Mouse (Mus musculus) forebrain, embryonic 14.5 days (tissue): ENCODE measurements around the gene Hormad2. TPM values are rescaled to one million over a fixed set of nuclear protein-coding genes. Genes with fewer than 3 reads are reported as not detected.

Experiments
- ATAC-seq: fragments of 200-750 bp; cut with Nextera tagmentation; 2 replicates; pipeline ENCODE4 v1.8.0; 2017; ENCODE audit warnings: mild to moderate bottlenecking, moderate library complexity
- DNase-seq: peaks from one replicate; pipeline ENCODE4 v3.0.0-alpha.2; 2015; ENCODE audit warnings: low spot score
- H3K27ac ChIP-seq: fragments of 300-500 bp; sonication (generic); 2 replicates; pipeline ENCODE4 v1.5.1; 2014; ENCODE audit warnings: low read depth, mild to moderate bottlenecking, control low read depth, low read length, moderate library complexity
- H3K27me3 ChIP-seq: fragments of 300-500 bp; sonication (generic); replicated peaks from 2 replicates; pipeline ENCODE4 v1.6.1; 2014; ENCODE audit warnings: low read length, control low read depth, mixed read lengths; ENCODE audit not compliant: control insufficient read depth, insufficient read depth
- H3K36me3 ChIP-seq: fragments of 300-500 bp; sonication (generic); 2 replicates; pipeline ENCODE4 v1.6.1; 2014; ENCODE audit warnings: low read length, control low read depth; ENCODE audit not compliant: control insufficient read depth, insufficient read depth
- H3K4me1 ChIP-seq: fragments of 300-500 bp; sonication (generic); 2 replicates; pipeline ENCODE4 v1.6.1; 2014; ENCODE audit warnings: antibody characterized with exemption, low read length, control low read depth; ENCODE audit not compliant: control insufficient read depth, insufficient read depth
- H3K4me2 ChIP-seq: fragments of 300-500 bp; sonication (generic); 2 replicates; pipeline ENCODE4 v1.6.1; 2014; ENCODE audit warnings: mild to moderate bottlenecking, control low read depth, low read length
- H3K4me3 ChIP-seq: fragments of 300-500 bp; sonication (generic); 2 replicates; pipeline ENCODE4 v1.5.1; 2014; ENCODE audit warnings: low read depth, low read length, control low read depth
- H3K9ac ChIP-seq: fragments of 300-500 bp; sonication (generic); 2 replicates; pipeline ENCODE4 v1.6.1; 2014; ENCODE audit warnings: mild to moderate bottlenecking, low read length, control low read depth, moderate library complexity
- H3K9me3 ChIP-seq: fragments of 300-500 bp; sonication (generic); replicated peaks from 2 replicates; pipeline ENCODE4 v1.6.1; 2016; ENCODE audit warnings: low read length, control low read depth, mixed read lengths; ENCODE audit not compliant: control insufficient read depth
- WGBS: fragments of 180-500 bp; shearing (Covaris S2); extraction: QIAGEN DNeasy Blood & Tissue Kit; methylation state at CpG from one replicate; pipeline ENCODE4 v1.1.7; 2014; 5-methylcytosine and 5-hydroxymethylcytosine counted together
- polyA plus RNA-seq: library from polyadenylated mRNA; unstranded; fragments of >200 nt; fragmentation: Nextera tagmentation; extraction: Ambion mirVana; gene quantifications from 2 replicates; pipeline ENCODE4 v1.2.1, GENCODE M21; 2014

Hormad2 gene
- polyA plus RNA-seq, 1 experiment from 2014 or later = 0.09 TPM

GRCm38 (mm10) chr11:4319212-4319955 is 121.5 kb downstream of the Hormad2 start:
- Histone ChIP-seq H3K4me2 (no peak overlapping the region), H3K36me3 (no peaks in the 10 kb centered on the region), H3K27me3 (no peaks in the 10 kb centered on the region), H3K27ac (no peak overlapping the region), H3K9ac (no peak overlapping the region), H3K4me3 (no peak overlapping the region), H3K4me1 (no peaks in the 10 kb centered on the region), H3K9me3 (no peaks in the 10 kb centered on the region)
- ATAC-seq (no peak), DNase-seq (no peak)
- WGBS = 90% methylated on average over 14 of the region's 14 CpGs

DNA sequence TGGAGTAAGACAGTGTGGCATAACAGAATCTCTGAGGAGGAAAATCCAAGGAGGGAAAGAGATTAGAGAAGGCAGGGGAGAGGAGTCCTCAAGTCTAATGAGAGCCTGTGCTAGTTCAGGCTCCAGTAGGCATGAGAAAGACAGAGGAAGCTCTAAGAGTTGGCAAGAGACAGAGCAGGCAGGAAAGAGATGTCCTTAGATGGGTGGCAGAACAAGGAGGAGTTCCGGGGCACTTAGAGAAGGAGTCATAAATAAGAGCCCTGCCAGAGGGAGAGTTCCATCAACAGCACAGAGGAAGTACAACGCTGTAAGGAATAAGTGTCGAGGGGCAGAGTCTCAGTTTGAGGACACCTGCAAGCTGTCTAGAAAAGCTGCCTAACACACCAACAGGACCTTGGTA is 122.9 kb downstream of the Hormad2 start:
- no peaks in the 10 kb centered on the region for H3K27me3 ChIP-seq
- 91% methylated on average over 3 of the region's 3 CpGs for WGBS
- no peak overlapping the region for H3K9ac ChIP-seq

DNA sequence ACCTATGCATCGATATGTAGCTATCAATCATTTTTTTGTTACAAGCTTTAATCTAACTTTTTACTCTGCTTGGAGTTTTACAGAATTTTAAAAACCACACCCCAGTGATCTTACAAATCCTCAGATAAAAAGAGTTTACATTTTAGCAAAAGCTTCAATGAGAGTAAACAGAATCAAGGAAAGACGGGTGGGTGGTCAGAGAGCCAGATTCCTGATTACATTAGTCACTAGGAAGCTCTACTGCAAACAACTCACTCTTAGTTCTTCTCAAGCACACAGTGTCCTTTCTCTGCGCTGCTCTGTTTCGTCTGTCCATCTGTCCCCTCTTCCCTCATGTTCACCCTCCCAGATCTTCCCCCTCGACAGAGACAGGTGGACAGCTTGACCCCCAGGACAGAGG is 123.6 kb downstream of the Hormad2 start:
- DNase-seq = no peak
- no peak for ATAC-seq
- H3K27ac ChIP-seq = no peak overlapping the region

More for the DNA sequence above, 122.9 kb downstream of the Hormad2 start:
- Histone ChIP-seq H3K4me2 (no peak overlapping the region), H3K4me3 (no peak overlapping the region), H3K27ac (no peak overlapping the region), H3K9me3 (no peaks in the 10 kb centered on the region), H3K36me3 (no peaks in the 10 kb centered on the region), H3K4me1 (no peaks in the 10 kb centered on the region)
- ATAC-seq (no peak), DNase-seq (no peak)

DNA sequence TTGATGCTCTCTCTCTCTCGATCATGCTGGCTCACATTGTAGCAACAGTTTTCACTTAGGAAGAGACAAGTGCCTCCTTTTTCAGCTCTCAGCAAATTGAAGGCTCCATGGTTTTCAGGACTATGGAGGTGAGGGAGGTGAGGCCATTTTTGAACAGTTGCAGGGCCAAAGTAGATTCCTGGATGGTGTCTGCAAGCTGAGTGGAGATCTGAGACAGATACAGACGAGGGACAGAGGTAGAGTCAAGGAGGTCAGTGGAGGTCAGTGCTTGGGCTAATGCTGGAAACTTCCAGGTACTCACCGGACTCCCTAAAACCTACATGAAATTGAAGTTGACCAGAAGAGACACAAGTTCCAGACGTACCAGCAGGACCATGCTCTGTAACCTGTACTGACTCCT is 128.7 kb downstream of the Hormad2 start:
- ATAC-seq = no peak
- no peak overlapping the region for H3K9ac ChIP-seq
- no peak overlapping the region for H3K4me3 ChIP-seq
- H3K27me3 ChIP-seq = no peaks in the 10 kb centered on the region
- no peaks in the 10 kb centered on the region for H3K36me3 ChIP-seq
- no peak overlapping the region for H3K27ac ChIP-seq
- H3K4me1 ChIP-seq = no peaks in the 10 kb centered on the region
- no peak for DNase-seq
- no peak overlapping the region for H3K4me2 ChIP-seq
- no peaks in the 10 kb centered on the region for H3K9me3 ChIP-seq
- 81% methylated on average over 4 of the region's 4 CpGs for WGBS

More for the DNA sequence above, 123.6 kb downstream of the Hormad2 start:
- H3K4me3 ChIP-seq = no peak overlapping the region
- 78% methylated on average over 5 of the region's 5 CpGs for WGBS
- no peaks in the 10 kb centered on the region for H3K27me3 ChIP-seq
- H3K9ac ChIP-seq = no peak overlapping the region
- no peaks in the 10 kb centered on the region for H3K9me3 ChIP-seq
- no peak overlapping the region for H3K4me2 ChIP-seq
- no peaks in the 10 kb centered on the region for H3K36me3 ChIP-seq
- no peaks in the 10 kb centered on the region for H3K4me1 ChIP-seq

DNA sequence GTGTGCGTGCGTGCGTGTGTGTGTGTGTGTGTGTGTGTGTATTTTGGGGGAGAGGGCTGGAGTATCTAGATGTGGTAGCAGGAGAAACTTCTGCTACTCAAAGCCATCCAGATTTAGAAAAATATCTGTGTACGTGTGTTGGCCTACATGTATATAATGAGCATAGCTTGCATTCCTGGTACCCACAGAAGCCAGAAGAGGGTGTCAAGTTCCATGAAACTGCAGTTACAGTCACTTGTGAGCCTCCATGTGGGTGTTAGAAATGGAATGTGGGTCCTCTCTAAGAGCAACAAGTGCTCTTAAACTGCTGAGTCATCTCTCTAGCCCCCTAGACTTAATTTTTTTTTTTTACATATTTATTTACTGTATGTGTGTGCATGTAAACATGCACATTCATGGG is 130.6 kb downstream of the Hormad2 start:
- Histone ChIP-seq H3K9ac (no peak overlapping the region), H3K4me1 (no peaks in the 10 kb centered on the region), H3K4me3 (no peak overlapping the region), H3K27me3 (no peaks in the 10 kb centered on the region), H3K9me3 (no peaks in the 10 kb centered on the region), H3K4me2 (no peak overlapping the region), H3K36me3 (no peaks in the 10 kb centered on the region), H3K27ac (no peak overlapping the region)
- 92% methylated on average over 4 of the region's 4 CpGs for WGBS
- DNase-seq = no peak
- no peak for ATAC-seq

DNA sequence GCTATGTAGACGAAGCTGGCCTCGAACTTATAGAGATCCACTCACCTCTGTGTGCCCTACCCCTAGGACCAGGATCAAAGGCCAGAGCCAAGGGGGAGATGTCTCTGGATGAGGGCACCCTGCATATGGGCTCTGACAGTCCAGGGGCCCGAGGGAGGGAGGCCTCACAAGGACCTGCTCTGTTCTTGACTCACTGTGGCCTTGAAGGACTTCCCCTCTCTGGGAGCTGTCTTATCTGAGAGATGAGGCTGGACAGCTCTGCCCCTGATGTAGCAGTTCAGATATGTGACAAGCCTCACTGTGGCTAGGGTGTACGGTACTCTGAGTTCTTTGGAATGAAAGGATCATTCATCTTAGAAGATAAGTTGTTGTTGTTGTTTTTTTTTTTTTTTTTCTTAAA is 131.3 kb downstream of the Hormad2 start:
- DNase-seq = no peak
- WGBS = 90% methylated on average over 4 of the region's 4 CpGs
- no peaks in the 10 kb centered on the region for H3K4me1 ChIP-seq
- H3K4me2 ChIP-seq = no peak overlapping the region
- H3K4me3 ChIP-seq = no peak overlapping the region
- H3K9ac ChIP-seq = no peak overlapping the region
- ATAC-seq = no peak
- H3K27me3 ChIP-seq = no peaks in the 10 kb centered on the region
- no peaks in the 10 kb centered on the region for H3K36me3 ChIP-seq
- no peak overlapping the region for H3K27ac ChIP-seq
- no peaks in the 10 kb centered on the region for H3K9me3 ChIP-seq

- Histone ChIP-seq H3K4me3 (no peak overlapping the region), H3K9ac (no peak overlapping the region), H3K27me3 (no peaks in the 10 kb centered on the region), H3K4me1 (no peaks in the 10 kb centered on the region), H3K4me2 (peak overlapping the region; percentile 6; the same call in 1 of the 2 replicates), H3K9me3 (no peaks in the 10 kb centered on the region), H3K27ac (no peak overlapping the region), H3K36me3 (no peaks in the 10 kb centered on the region)
- 45% methylated on average over 25 of the region's 25 CpGs for WGBS
- ATAC-seq (no peak), DNase-seq (peak; percentile 30)
Measured at GRCm38 (mm10) chr11:4308514-4309450, 132.1 kb downstream of the Hormad2 start.

DNA sequence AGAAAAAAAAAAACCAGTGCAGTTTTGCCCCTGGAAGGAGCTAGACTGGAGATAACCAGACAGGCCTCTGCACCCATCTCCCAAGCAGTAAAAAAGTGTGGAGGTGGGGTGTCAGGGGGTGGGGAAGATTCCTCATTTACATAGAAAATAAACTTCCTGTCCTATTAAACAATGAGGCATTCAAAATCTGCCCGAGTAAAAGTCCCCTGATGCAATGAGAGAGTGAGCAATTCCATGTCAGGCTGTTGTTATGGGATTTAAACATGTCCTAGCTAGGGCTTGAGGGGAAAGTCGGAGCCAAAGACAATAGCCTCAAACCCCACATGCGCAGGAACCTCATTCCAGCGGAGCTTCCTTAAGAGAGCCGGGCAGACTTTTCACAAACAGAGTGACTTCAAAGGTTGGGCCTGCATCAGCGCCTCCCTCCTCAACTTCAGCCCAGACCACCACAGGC is 132.8 kb downstream of the Hormad2 start:
- 0 out of 2 replicates have a peak overlapping the region, but pooled peaks have one; percentile 6 for H3K4me2 ChIP-seq
- H3K9ac ChIP-seq = no peak overlapping the region
- no peak overlapping the region for H3K27ac ChIP-seq
- no peak for DNase-seq
- no peaks in the 10 kb centered on the region for H3K9me3 ChIP-seq
- H3K27me3 ChIP-seq = no peaks in the 10 kb centered on the region
- no peak overlapping the region for H3K4me3 ChIP-seq
- WGBS = 16% methylated on average over 6 of the region's 6 CpGs
- no peaks in the 10 kb centered on the region for H3K36me3 ChIP-seq
- H3K4me1 ChIP-seq = no peaks in the 10 kb centered on the region
- ATAC-seq = no peak

DNA sequence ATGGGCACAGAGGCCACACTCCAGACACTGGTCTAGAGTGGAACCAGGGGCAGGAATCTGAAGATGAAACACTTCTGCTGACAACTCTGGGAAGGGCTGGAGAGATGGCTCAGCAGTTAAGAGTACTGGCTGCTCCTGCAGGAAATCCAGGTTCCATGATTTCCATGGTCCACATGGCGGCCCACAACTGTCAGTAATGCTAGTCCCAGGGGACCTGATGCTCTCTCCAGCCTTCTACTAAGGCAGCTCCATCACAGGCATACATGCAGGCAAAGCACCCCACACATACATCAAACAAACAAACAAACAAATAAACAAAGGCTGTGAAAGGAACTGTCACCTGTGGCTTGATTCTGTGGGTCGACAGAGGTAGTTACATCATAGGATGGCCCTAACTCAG is 134.8 kb downstream of the Hormad2 start:
- Histone ChIP-seq H3K9me3 (no peaks in the 10 kb centered on the region), H3K4me2 (no peak overlapping the region), H3K4me1 (no peaks in the 10 kb centered on the region), H3K27me3 (no peaks in the 10 kb centered on the region), H3K27ac (no peak overlapping the region), H3K4me3 (no peak overlapping the region), H3K9ac (no peak overlapping the region), H3K36me3 (no peaks in the 10 kb centered on the region)
- DNase-seq = no peak
- ATAC-seq = no peak
- 78% methylated on average over 2 of the region's 2 CpGs for WGBS
